Mouse (Mus musculus) cerebellum, adult 2 months (tissue): ENCODE results near the gene Hmgn3.

Source experiments
- CTCF ChIP-seq: fragments of 200-500 bp; IDR thresholded peaks from 2 replicates; pipeline ENCODE4 v1.5.1; 2011; ENCODE audit warnings: low read depth, mild to moderate bottlenecking, control low read depth, low read length, moderate library complexity, borderline replicate concordance; ENCODE audit not compliant: insufficient read depth
- POLR2A ChIP-seq: fragments of 200-500 bp; IDR thresholded peaks from 2 replicates; pipeline ENCODE4 v1.6.1; 2011; ENCODE audit warnings: low read length, control low read depth, borderline replicate concordance; ENCODE audit not compliant: insufficient read depth

DNA sequence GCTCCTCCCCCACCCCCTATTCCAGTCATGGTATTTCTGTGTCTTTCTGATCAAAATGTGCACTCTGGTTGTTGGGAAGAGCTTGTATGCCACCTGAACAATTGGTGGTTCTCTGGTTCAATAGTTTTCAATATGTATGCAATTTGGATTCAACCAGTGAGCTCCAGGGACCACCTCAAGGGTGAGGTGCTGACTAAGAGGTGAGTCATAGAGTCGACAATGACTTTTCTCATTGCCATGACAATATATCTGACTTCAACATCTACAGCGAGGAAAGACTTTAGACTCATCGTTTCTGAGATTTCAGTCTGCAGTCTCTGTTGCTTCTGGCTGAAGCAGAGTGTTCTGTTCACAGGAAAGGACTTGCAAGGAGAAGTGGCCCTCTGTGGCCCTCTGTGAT lies 44.8 kb downstream of the Hmgn3 start:
- no peak for TF ChIP-seq CTCF
- no peak for TF ChIP-seq POLR2A
